Mouse (Mus musculus): ENCODE results near the gene Prr23a2. TPM values are rescaled to one million over a fixed set of nuclear protein-coding genes. Genes with fewer than 3 reads are reported as not detected.

The Prr23a2 gene
- polyA plus RNA-seq, 1 experiment from 2014 or later = not detected

GRCm38 (mm10) chr9:98829508-98829907, 26.8 kb upstream of the Prr23a2 start:
- Histone ChIP-seq H3K36me3 (ENCODE audit: control insufficient read depth, insufficient read depth) (no peaks in the 10 kb centered on the region), H3K4me1 (replicated peaks; ENCODE audit: control insufficient read depth, insufficient read depth, low read length) (no peaks in the 10 kb centered on the region), H3K27me3 (replicated peaks; ENCODE audit: control insufficient read depth, insufficient read depth, low read length) (no peaks in the 10 kb centered on the region), H3K9ac (replicated peaks; ENCODE audit: low read depth, low read length) (no peak overlapping the region), H3K4me3 (replicated peaks; ENCODE audit: low read length) (no peak overlapping the region), H3K4me2 (ENCODE audit: low read length) (no peak overlapping the region), H3K27ac (ENCODE audit: low read length) (no peak overlapping the region), H3K9me3 (ENCODE audit: control insufficient read depth, low read length) (no peaks in the 10 kb centered on the region)
- 64% methylated on average over 5 of the region's 5 CpGs for WGBS
- no peak for ATAC-seq

- 90% methylated on average over 7 of the region's 7 CpGs for WGBS
- no peak overlapping the region for H3K4me3 ChIP-seq (replicated peaks; ENCODE audit: low read length)
- no peaks in the 10 kb centered on the region; the same call in 1 of the 2 replicates for H3K9me3 ChIP-seq (ENCODE audit: control insufficient read depth, low read length)
- H3K27me3 ChIP-seq (replicated peaks; ENCODE audit: control insufficient read depth, insufficient read depth, low read length) = no peaks in the 10 kb centered on the region
- H3K27ac ChIP-seq (ENCODE audit: low read length) = no peak overlapping the region
- no peaks in the 10 kb centered on the region for H3K4me1 ChIP-seq (replicated peaks; ENCODE audit: control insufficient read depth, insufficient read depth, low read length)
- no peak overlapping the region for H3K9ac ChIP-seq (replicated peaks; ENCODE audit: low read depth, low read length)
- H3K36me3 ChIP-seq (ENCODE audit: control insufficient read depth, insufficient read depth) = no peaks in the 10 kb centered on the region
- ATAC-seq = no peak
- H3K4me2 ChIP-seq (ENCODE audit: low read length) = no peak overlapping the region
Measured at GRCm38 (mm10) chr9:98837537-98838074, 18.7 kb upstream of the Prr23a2 start.

GRCm38 (mm10) chr9:98842117-98842516, 14.2 kb upstream of the Prr23a2 start, which contains the start of gene Prr23a1:
Gene Prr23a1, plus strand, starts transcription at chr9:98842503.
- no peak within 1 kb of the TSS for H3K27ac ChIP-seq (ENCODE audit: low read length)
- ATAC-seq = no peak
- WGBS = 60% methylated on average over 22 of the region's 22 CpGs
- peak within 1 kb of the TSS; percentile 13; the same call in 1 of the 2 replicates for H3K4me2 ChIP-seq (ENCODE audit: low read length)
- peak within 1 kb of the TSS; percentile 14; the same call in 1 of the 2 replicates for H3K4me3 ChIP-seq (replicated peaks; ENCODE audit: low read length)
- no peaks in the 10 kb centered on the region for H3K27me3 ChIP-seq (replicated peaks; ENCODE audit: control insufficient read depth, insufficient read depth, low read length)
- no peaks in the 10 kb centered on the region for H3K36me3 ChIP-seq (ENCODE audit: control insufficient read depth, insufficient read depth)
- no peaks in the 10 kb centered on the region for H3K4me1 ChIP-seq (replicated peaks; ENCODE audit: control insufficient read depth, insufficient read depth, low read length)
- H3K9me3 ChIP-seq (ENCODE audit: control insufficient read depth, low read length) = no peaks in the 10 kb centered on the region; the same call in 1 of the 2 replicates
- H3K9ac ChIP-seq (replicated peaks; ENCODE audit: low read depth, low read length) = no peak within 1 kb of the TSS

- Histone ChIP-seq H3K36me3 (ENCODE audit: control insufficient read depth, insufficient read depth) (no peaks in the 10 kb centered on the region), H3K27ac (ENCODE audit: low read length) (no peak overlapping the region), H3K4me3 (replicated peaks; ENCODE audit: low read length) (no peak overlapping the region), H3K4me1 (replicated peaks; ENCODE audit: control insufficient read depth, insufficient read depth, low read length) (no peaks in the 10 kb centered on the region), H3K4me2 (ENCODE audit: low read length) (no peak overlapping the region), H3K9ac (replicated peaks; ENCODE audit: low read depth, low read length) (no peak overlapping the region), H3K9me3 (ENCODE audit: control insufficient read depth, low read length) (no peaks in the 10 kb centered on the region), H3K27me3 (replicated peaks; ENCODE audit: control insufficient read depth, insufficient read depth, low read length) (no peaks in the 10 kb centered on the region)
- WGBS = 82% methylated on average over 3 of the region's 3 CpGs
- ATAC-seq = no peak
Measured at GRCm38 (mm10) chr9:98863463-98863862, 7.2 kb downstream of the Prr23a2 start.

- Histone ChIP-seq H3K4me1 (replicated peaks; ENCODE audit: control insufficient read depth, insufficient read depth, low read length) (no peaks in the 10 kb centered on the region), H3K9ac (replicated peaks; ENCODE audit: low read depth, low read length) (no peak within 1 kb of the TSS), H3K36me3 (ENCODE audit: control insufficient read depth, insufficient read depth) (no peaks in the 10 kb centered on the region), H3K4me3 (replicated peaks; ENCODE audit: low read length) (no peak within 1 kb of the TSS), H3K27me3 (replicated peaks; ENCODE audit: control insufficient read depth, insufficient read depth, low read length) (no peaks in the 10 kb centered on the region), H3K9me3 (ENCODE audit: control insufficient read depth, low read length) (no peaks in the 10 kb centered on the region), H3K27ac (ENCODE audit: low read length) (no peak within 1 kb of the TSS), H3K4me2 (ENCODE audit: low read length) (no peak within 1 kb of the TSS)
- ATAC-seq = no peak
- 57% methylated on average over 22 of the region's 22 CpGs for WGBS
Measured at GRCm38 (mm10) chr9:98864571-98864970, 8.3 kb downstream of the Prr23a2 start, which contains the start of gene Prr23a3. Gene Prr23a3, plus strand, starts transcription at chr9:98864767.

GRCm38 (mm10) chr9:98901486-98901885, 45.2 kb downstream of the Prr23a2 start:
- whole genome bisulfite sequencing = 85% methylated on average over 1 of the region's 1 CpGs
- Histone ChIP-seq H3K36me3 (ENCODE audit: control insufficient read depth, insufficient read depth) (no peaks in the 10 kb centered on the region), H3K9me3 (ENCODE audit: control insufficient read depth, low read length) (no peaks in the 10 kb centered on the region), H3K4me1 (replicated peaks; ENCODE audit: control insufficient read depth, insufficient read depth, low read length) (no peaks in the 10 kb centered on the region), H3K4me3 (replicated peaks; ENCODE audit: low read length) (no peak overlapping the region), H3K27ac (ENCODE audit: low read length) (no peak overlapping the region), H3K9ac (replicated peaks; ENCODE audit: low read depth, low read length) (no peak overlapping the region), H3K4me2 (ENCODE audit: low read length) (no peak overlapping the region), H3K27me3 (replicated peaks; ENCODE audit: control insufficient read depth, insufficient read depth, low read length) (no peaks in the 10 kb centered on the region)
- no peak for ATAC-seq

- Histone ChIP-seq H3K4me3 (replicated peaks; ENCODE audit: low read length) (no peak within 1 kb of the TSS), H3K4me1 (replicated peaks; ENCODE audit: control insufficient read depth, insufficient read depth, low read length) (no peaks in the 10 kb centered on the region), H3K36me3 (ENCODE audit: control insufficient read depth, insufficient read depth) (no peaks in the 10 kb centered on the region), H3K9me3 (ENCODE audit: control insufficient read depth, low read length) (no peaks in the 10 kb centered on the region), H3K27me3 (replicated peaks; ENCODE audit: control insufficient read depth, insufficient read depth, low read length) (no peaks in the 10 kb centered on the region), H3K9ac (replicated peaks; ENCODE audit: low read depth, low read length) (no peak within 1 kb of the TSS), H3K27ac (ENCODE audit: low read length) (no peak within 1 kb of the TSS), H3K4me2 (ENCODE audit: low read length) (no peak within 1 kb of the TSS)
- no peak for ATAC-seq
- WGBS = 95% methylated on average over 2 of the region's 2 CpGs
Measured at GRCm38 (mm10) chr9:98902819-98903218, 46.5 kb downstream of the Prr23a2 start, which contains the start of gene 7420426K07Rik. Gene 7420426K07Rik, plus strand, starts transcription at chr9:98903119.

Other genes with a start within 250 kb of the Prr23a2 start
- not detected in 2 replicates for gene Prr23a1, start 14.0 kb upstream of the Prr23a2 start, polyA plus RNA-seq (2015; fragmentation: Nextera tagmentation; extraction: Ambion mirVana)
- gene Prr23a3, start 8.3 kb downstream of the Prr23a2 start, polyA plus RNA-seq (2015; fragmentation: Nextera tagmentation; extraction: Ambion mirVana) = not detected in 2 replicates
- gene 7420426K07Rik, start 46.6 kb downstream of the Prr23a2 start, polyA plus RNA-seq (2015; fragmentation: Nextera tagmentation; extraction: Ambion mirVana) = not detected in 2 replicates
- 0.43 and 0.45 TPM in 2 replicates for gene Foxl2, start 98.8 kb downstream of the Prr23a2 start, polyA plus RNA-seq (2015; fragmentation: Nextera tagmentation; extraction: Ambion mirVana)
- 94.1 and 102 TPM in 2 replicates for gene Faim, start 129.9 kb downstream of the Prr23a2 start, polyA plus RNA-seq (2015; fragmentation: Nextera tagmentation; extraction: Ambion mirVana)
- gene Gm1123, start 179.2 kb downstream of the Prr23a2 start, polyA plus RNA-seq (2015; fragmentation: Nextera tagmentation; extraction: Ambion mirVana) = not detected in 2 replicates

Measured in forebrain, embryonic 16.5 days (tissue).